Mouse (Mus musculus): ENCODE measurements at regions not wholly inside any gene's neighbourhood (a gene's known extent, or its start where the extent isn't known, plus 50 kb on each side); places are given as distances from the start of the nearest gene placed in this dataset.

DNA sequence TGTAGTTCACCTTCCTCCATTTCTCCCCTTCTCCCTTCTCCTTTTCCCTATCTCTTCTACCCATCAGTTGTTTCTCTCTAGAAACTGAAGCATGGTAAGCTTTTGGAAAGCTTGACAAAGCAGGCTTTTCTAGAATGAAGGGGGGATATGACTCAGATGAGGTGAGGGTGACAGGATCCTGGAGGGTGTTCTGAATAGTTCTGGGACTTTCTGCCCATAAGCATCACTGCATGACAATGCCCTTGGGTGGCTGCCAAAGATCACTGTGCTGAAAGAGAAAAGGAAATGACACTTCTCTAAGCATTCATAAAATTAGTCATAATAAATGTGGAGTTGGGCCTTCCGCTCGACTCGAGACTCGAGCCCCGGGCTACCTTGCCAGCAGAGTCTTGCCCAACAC is 67.7 kb upstream of the Gpr158 start:
- TF ChIP-seq CTCF (IDR thresholded peaks at IDR 0.05; ENCODE audit: control insufficient read depth, insufficient read depth, low read length) (no peak), POLR2A (IDR thresholded peaks at IDR 0.05; ENCODE audit: borderline replicate concordance, control insufficient read depth, low read depth, low read length) (no peak)

Data from bone marrow, adult 2 months (tissue).